Mouse (Mus musculus): ENCODE results near the gene Dqx1. TPM values are rescaled to one million over a fixed set of nuclear protein-coding genes. Genes with fewer than 3 reads are reported as not detected.

The Dqx1 gene
- polyA plus RNA-seq, 1 experiment from 2014 or later, result 0.23 TPM

Other genes starting within 250 kb of the Dqx1 start
- gene Sema4f, start 118.1 kb upstream of the Dqx1 start, polyA plus RNA-seq (2018), result not detected in 3 replicates
- gene M1ap, start 110.9 kb upstream of the Dqx1 start, polyA plus RNA-seq (2018), result 1.2 to 2.1 TPM (median 1.8 TPM) in 3 replicates
- 30.0 to 70.8 TPM (median 64.9 TPM) in 3 replicates for gene Dok1, start 24.4 kb upstream of the Dqx1 start, polyA plus RNA-seq (2018)
- gene Loxl3, start 23.7 kb upstream of the Dqx1 start, polyA plus RNA-seq (2018), result 6.0 to 8.2 TPM (median 7.6 TPM) in 3 replicates
- 192 to 272 TPM (median 246 TPM) in 3 replicates for gene Aup1, start 3.3 kb upstream of the Dqx1 start, polyA plus RNA-seq (2018)
- 33.7 to 84.6 TPM (median 58.6 TPM) in 3 replicates for gene Htra2, start 2.6 kb upstream of the Dqx1 start, polyA plus RNA-seq (2018)
- gene Tlx2, start 12.4 kb downstream of the Dqx1 start, polyA plus RNA-seq (2018), result not detected in 3 replicates
- 9.8 to 13.6 TPM (median 11.0 TPM) in 3 replicates for gene Pcgf1, start 20.0 kb downstream of the Dqx1 start, polyA plus RNA-seq (2018)
- gene Lbx2, start 28.5 kb downstream of the Dqx1 start, polyA plus RNA-seq (2018), result 0.40 to 1.3 TPM (median 0.66 TPM) in 3 replicates
- gene Ccdc142, start 43.8 kb downstream of the Dqx1 start, polyA plus RNA-seq (2018), result 0.99 to 3.0 TPM (median 1.5 TPM) in 3 replicates
- gene Gm42688, start 43.8 kb downstream of the Dqx1 start, polyA plus RNA-seq (2018), result 1.6 to 3.7 TPM (median 2.8 TPM) in 3 replicates
- 18.3 to 47.9 TPM (median 27.0 TPM) in 3 replicates for gene Mrpl53, start 51.2 kb downstream of the Dqx1 start, polyA plus RNA-seq (2018)
- gene Mogs, start 57.7 kb downstream of the Dqx1 start, polyA plus RNA-seq (2018), result 8.4 to 31.8 TPM (median 16.2 TPM) in 3 replicates
- gene Wbp1, start 63.7 kb downstream of the Dqx1 start, polyA plus RNA-seq (2018), result 13.1 to 20.6 TPM (median 14.1 TPM) in 3 replicates
- 16.6 to 24.5 TPM (median 22.9 TPM) in 3 replicates for gene Ino80b, start 67.6 kb downstream of the Dqx1 start, polyA plus RNA-seq (2018)
- 1.3 to 2.1 TPM (median 1.4 TPM) in 3 replicates for gene Rtkn, start 77.6 kb downstream of the Dqx1 start, polyA plus RNA-seq (2018)
- gene Wdr54, start 98.6 kb downstream of the Dqx1 start, polyA plus RNA-seq (2018), result 0.30 to 1.1 TPM (median 0.42 TPM) in 3 replicates
- gene 1700003E16Rik, start 98.6 kb downstream of the Dqx1 start, polyA plus RNA-seq (2018), result 0.19 TPM in 1 of 3 replicates, not detected in the others
- 61.5 to 68.3 TPM (median 66.2 TPM) in 3 replicates for gene Dctn1, start 108.1 kb downstream of the Dqx1 start, polyA plus RNA-seq (2018)
- gene Slc4a5, start 162.0 kb downstream of the Dqx1 start, polyA plus RNA-seq (2018), result not detected in 3 replicates